Mouse (Mus musculus): ENCODE results near the gene Slc46a1. TPM values are rescaled to one million over a fixed set of nuclear protein-coding genes. Genes with fewer than 3 reads are reported as not detected.

The Slc46a1 gene
- polyA plus RNA-seq, 1 experiment, result not detected

- TF ChIP-seq GATA1 (IDR thresholded peaks at IDR 0.05; ENCODE audit: low read length), result no peak
These were observed 9.8 kb downstream of the Slc46a1 start for GRCm38 (mm10) chr11:78475289-78475688.

GRCm38 (mm10) chr11:78483639-78484038, 18.1 kb downstream of the Slc46a1 start:
- no peak for TF ChIP-seq GATA1 (IDR thresholded peaks at IDR 0.05; ENCODE audit: low read length)

GRCm38 (mm10) chr11:78488168-78488567, 22.7 kb downstream of the Slc46a1 start:
- no peak for TF ChIP-seq GATA1 (IDR thresholded peaks at IDR 0.05; ENCODE audit: low read length)

GRCm38 (mm10) chr11:78490781-78491241, 25.3 kb downstream of the Slc46a1 start:
- no peak for TF ChIP-seq GATA1 (IDR thresholded peaks at IDR 0.05; ENCODE audit: low read length)

GRCm38 (mm10) chr11:78495904-78496303, 30.4 kb downstream of the Slc46a1 start:
- TF ChIP-seq GATA1 (IDR thresholded peaks at IDR 0.05; ENCODE audit: low read length), result no peak

- TF ChIP-seq GATA1 (IDR thresholded peaks at IDR 0.05; ENCODE audit: low read length), result no peak
These were observed 31.6 kb downstream of the Slc46a1 start for GRCm38 (mm10) chr11:78497071-78497541.

- no peak for TF ChIP-seq GATA1 (IDR thresholded peaks at IDR 0.05; ENCODE audit: low read length)
These were observed 32.3 kb downstream of the Slc46a1 start, which contains the start of gene Sarm1 for GRCm38 (mm10) chr11:78497544-78498522. Sarm1 (minus strand) TSS chr11:78497754.

GRCm38 (mm10) chr11:78499004-78499403, 33.5 kb downstream of the Slc46a1 start, which contains the start of gene Vtn:
Vtn (plus strand) TSS chr11:78499091.
- TF ChIP-seq GATA1 (IDR thresholded peaks at IDR 0.05; ENCODE audit: low read length), result no peak

- TF ChIP-seq GATA1 (IDR thresholded peaks at IDR 0.05; ENCODE audit: low read length), result no peak
These were observed 34.0 kb downstream of the Slc46a1 start for GRCm38 (mm10) chr11:78499543-78499942.

- TF ChIP-seq GATA1 (IDR thresholded peaks at IDR 0.05; ENCODE audit: low read length), result no peak
These were observed 35.2 kb downstream of the Slc46a1 start for GRCm38 (mm10) chr11:78500623-78501202.

- TF ChIP-seq GATA1 (IDR thresholded peaks at IDR 0.05; ENCODE audit: low read length), result no peak
These were observed 36.0 kb downstream of the Slc46a1 start for GRCm38 (mm10) chr11:78501529-78501928.

GRCm38 (mm10) chr11:78502909-78503650, 37.6 kb downstream of the Slc46a1 start, which contains the start of gene Sebox:
Sebox (plus strand) TSS chr11:78503447.
- no peak for TF ChIP-seq GATA1 (IDR thresholded peaks at IDR 0.05; ENCODE audit: low read length)

- TF ChIP-seq GATA1 (IDR thresholded peaks at IDR 0.05; ENCODE audit: low read length), result no peak
These were observed 39.9 kb downstream of the Slc46a1 start for GRCm38 (mm10) chr11:78505430-78505829.

GRCm38 (mm10) chr11:78509148-78509547, 43.7 kb downstream of the Slc46a1 start:
- TF ChIP-seq GATA1 (IDR thresholded peaks at IDR 0.05; ENCODE audit: low read length), result no peak

All from G1E-ER4 (cell line).